Mouse (Mus musculus): Measurements from ENCODE around the gene Map3k12. TPM values are rescaled to one million over a fixed set of nuclear protein-coding genes. Genes with fewer than 3 reads are reported as not detected.
A peak's percentile ranks its signal among the peaks of the same experiment; 100 is the strongest.

The Map3k12 gene
- 1 to 10 TPM; 1.3 to 1.6 TPM for total RNA-seq (2021)
- long read RNA-seq, experiment 1, partial matches to known transcripts = 2 of 9 reads
- long read RNA-seq, experiment 1, other reads (novel, unspliced or antisense) = 7 of 9 reads
- long read RNA-seq, experiment 2, partial matches to known transcripts = 0 of 1 reads
- long read RNA-seq, experiment 2, other reads (novel, unspliced or antisense) = 1 of 1 reads

DNA sequence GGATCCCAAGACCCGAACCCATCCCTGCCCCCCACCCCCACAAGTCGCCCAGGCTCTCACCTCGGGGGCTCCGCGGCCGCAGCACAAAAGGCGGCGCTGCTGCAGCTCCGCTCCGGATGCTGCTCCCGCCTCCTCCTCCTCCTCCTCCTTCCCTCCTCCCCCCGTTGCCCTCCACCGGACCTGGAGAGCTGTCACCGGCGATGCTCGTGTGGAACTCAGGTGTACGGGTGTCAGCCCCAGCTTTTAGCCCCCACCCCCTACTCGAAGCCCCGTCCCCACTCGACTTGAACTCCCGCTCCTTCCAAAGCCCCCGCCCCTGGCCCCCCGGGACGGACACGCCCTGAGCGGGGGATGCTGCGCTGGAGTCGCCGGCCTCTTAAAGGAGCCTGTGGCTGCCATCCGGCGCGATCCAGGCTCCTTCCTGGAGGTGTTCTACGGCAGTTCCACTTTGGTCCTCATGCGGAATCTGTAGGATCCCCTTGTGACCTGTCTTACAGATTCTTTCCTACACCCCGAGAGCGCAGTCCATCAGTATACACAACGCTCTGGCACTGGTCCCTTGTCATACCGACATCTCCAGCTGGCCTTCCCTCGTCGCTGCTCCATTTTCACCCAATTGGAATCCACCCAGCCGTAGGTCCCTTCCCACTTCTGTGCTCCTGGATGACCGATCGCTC is at the start of gene Map3k12:
Map3k12 (minus strand) TSS at position 337 of the 677 bp plus-strand sequence.
- peak within 1 kb of the TSS; percentile 99 for H3K27ac ChIP-seq
- intact Hi-C loops (cut with DNase I) = loop anchor here (5.0 kb wide), 1 partner anchor 45 kb away; the partner anchor contains the start of gene Pcbp2
- TF ChIP-seq CTCF (IDR thresholded peaks at IDR 0.05) = no peak
- H3K4me3 ChIP-seq = peak within 1 kb of the TSS; percentile 84
- peak; percentile 84 for DNase-seq

DNA sequence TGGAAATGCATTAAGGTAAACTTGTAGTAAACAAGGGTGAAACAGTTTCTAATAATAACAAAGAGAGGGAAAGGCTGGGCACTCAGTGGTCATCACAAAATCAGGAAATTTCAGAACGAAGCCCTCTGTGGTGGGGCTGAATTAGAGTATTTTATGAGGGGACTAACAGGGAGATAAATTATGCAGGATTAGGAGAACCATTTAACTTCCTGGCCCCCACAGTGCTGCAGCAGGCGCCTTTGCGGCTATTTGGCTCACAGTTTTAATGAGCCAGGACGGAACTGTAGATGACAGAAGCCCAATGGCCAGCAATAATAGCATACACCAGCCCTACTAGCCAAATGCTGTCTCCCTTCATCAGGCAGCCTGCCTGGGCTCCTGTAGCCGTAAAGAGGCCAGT is 46.8 kb upstream of the Map3k12 start:
- intact Hi-C loops (cut with DNase I) = no loop called here
- Histone ChIP-seq H3K4me3 (no peak overlapping the region), H3K27ac (no peak overlapping the region)
- DNase-seq = no peak
- TF ChIP-seq CTCF (IDR thresholded peaks at IDR 0.05) = no peak

DNA sequence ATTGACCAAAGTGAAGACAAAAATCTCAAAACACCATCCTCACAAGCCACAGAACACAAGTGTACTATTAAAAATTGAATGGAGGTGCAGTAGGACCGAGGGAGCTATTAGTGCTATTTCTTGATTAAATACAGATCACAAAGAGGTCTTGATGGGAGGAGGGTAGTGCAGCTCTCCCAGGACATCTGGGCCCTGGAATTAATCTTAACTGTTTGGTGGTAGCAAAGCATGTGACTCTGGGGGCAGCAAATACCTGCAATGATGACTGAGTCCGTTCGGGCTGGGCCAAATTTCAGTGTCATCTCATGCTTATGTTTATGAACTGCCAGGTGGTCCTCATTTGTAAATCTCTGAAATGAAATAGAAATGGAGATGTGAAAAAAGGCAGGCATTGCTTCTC is 46.2 kb upstream of the Map3k12 start:
- DNase-seq = no peak
- Histone ChIP-seq H3K4me3 (no peak overlapping the region), H3K27ac (no peak overlapping the region)
- no peak for TF ChIP-seq CTCF (IDR thresholded peaks at IDR 0.05)
- intact Hi-C loops (cut with DNase I) = no loop called here

DNA sequence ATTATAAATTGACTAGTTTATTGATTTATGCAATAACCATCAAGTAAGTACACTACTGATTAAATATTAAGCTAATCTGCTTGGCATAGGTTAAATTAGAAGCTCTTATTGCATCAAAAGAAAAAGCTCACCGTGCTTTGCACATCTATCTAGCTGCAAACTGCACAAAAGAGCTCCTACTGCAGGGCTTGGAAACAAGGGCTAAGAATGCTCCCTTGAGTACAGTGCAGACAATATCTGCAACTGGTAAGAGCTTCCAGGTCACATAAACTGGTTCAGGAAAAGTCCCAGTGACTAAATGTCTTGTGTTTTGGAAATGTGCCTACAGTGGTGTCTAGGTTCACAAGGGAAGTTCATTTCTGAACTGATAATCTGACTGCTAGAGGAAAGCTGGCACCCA is 45.6 kb upstream of the Map3k12 start:
- no peak for TF ChIP-seq CTCF (IDR thresholded peaks at IDR 0.05)
- DNase-seq = no peak
- intact Hi-C loops (cut with DNase I) = no loop called here
- Histone ChIP-seq H3K27ac (no peak overlapping the region), H3K4me3 (no peak overlapping the region)

DNA sequence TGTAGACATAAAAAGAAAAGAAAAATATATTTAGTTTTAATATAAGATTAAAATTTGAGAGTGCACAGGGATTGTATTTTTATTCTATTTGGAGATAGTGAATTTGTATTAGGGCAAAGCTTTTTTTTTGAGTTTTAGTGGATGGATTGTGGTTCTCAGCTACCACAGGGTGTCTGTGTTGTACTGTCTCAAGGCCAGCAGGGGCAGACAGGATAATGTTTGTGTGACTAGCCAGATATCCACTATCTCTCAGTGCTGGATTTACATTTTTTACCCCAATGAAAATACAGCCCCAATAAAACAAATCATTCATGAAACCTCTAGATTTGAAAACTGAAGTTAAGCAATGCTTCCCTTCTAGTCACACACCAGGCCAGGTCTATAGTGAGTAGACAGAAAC is 40.7 kb upstream of the Map3k12 start:
- no peak overlapping the region for H3K27ac ChIP-seq
- H3K4me3 ChIP-seq = no peak overlapping the region
- TF ChIP-seq CTCF (IDR thresholded peaks at IDR 0.05) = peak; percentile 46
- DNase-seq = no peak
- intact Hi-C loops (cut with DNase I) = no loop called here

DNA sequence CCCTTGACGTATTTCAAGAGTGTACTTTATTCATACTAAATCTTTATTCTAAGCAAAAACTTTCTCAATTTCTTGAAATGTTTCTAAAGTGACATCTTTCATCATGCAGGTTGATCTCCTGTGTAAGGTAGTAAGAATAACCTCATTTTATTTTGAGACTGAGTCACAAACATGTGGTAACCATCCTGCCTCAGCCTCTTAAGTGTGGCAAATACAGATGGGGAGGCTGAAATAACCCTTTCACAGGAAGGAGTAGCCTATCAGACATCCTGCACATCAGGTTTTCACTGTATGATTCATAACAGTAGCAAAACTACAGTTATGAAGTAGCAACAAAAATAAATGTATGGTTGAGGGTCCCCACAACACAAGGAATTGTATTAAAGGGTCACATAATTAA is 38.7 kb upstream of the Map3k12 start:
- DNase-seq = no peak
- no peak for TF ChIP-seq CTCF (IDR thresholded peaks at IDR 0.05)

DNA sequence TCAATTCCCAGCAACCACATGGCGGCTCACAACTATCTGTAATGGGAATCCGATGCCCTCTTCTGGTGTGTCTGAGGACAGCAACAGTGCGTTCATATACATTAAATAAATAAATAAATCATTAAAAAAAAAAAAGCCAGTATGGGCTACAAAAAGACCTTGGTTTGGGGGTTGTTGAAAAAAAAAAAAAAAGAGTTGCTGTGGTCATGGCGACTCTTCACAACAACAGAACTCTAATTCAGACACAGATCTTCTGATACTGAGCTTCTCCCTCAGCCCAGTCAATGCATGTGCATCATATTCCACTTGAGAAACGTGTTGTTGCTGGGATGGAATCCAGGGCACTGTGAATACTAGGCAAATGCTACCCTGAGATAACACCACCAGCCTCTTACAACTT is 35.7 kb upstream of the Map3k12 start:
- Histone ChIP-seq H3K27ac (no peak overlapping the region), H3K4me3 (no peak overlapping the region)
- no peak for DNase-seq
- intact Hi-C loops (cut with DNase I) = loop anchor here (5.0 kb wide), 1 partner anchor 115 kb away; no protein-coding TSS in a partner anchor
- TF ChIP-seq CTCF (IDR thresholded peaks at IDR 0.05) = no peak

More for the DNA sequence above, 38.7 kb upstream of the Map3k12 start:
- Histone ChIP-seq H3K4me3 (no peak overlapping the region), H3K27ac (no peak overlapping the region)
- intact Hi-C loops (cut with DNase I) = no loop called here

DNA sequence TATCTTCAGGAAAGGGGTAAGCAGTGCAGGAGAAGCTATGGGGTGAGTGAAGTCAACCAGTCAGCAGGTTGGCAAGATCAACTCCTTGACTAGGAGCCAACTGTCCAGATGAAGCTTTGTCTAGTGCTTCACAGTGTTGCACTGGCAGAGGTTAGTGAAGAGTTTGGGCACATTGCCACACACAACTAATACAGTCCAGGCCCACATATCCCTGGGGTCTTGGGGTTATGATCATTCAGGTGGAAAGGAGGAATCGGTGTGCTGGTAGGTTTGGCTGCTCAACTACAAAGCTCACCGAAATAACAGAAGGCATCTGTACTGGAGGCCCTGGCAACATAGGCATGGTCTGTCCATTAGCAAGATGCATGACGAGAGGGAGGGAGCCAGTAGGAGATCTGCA is 30.6 kb upstream of the Map3k12 start:
- Histone ChIP-seq H3K27ac (peak overlapping the region; percentile 38; the same call in 1 of the 2 replicates), H3K4me3 (no peak overlapping the region)
- no peak for TF ChIP-seq CTCF (IDR thresholded peaks at IDR 0.05)
- intact Hi-C loops (cut with DNase I) = no loop called here
- DNase-seq = no peak

DNA sequence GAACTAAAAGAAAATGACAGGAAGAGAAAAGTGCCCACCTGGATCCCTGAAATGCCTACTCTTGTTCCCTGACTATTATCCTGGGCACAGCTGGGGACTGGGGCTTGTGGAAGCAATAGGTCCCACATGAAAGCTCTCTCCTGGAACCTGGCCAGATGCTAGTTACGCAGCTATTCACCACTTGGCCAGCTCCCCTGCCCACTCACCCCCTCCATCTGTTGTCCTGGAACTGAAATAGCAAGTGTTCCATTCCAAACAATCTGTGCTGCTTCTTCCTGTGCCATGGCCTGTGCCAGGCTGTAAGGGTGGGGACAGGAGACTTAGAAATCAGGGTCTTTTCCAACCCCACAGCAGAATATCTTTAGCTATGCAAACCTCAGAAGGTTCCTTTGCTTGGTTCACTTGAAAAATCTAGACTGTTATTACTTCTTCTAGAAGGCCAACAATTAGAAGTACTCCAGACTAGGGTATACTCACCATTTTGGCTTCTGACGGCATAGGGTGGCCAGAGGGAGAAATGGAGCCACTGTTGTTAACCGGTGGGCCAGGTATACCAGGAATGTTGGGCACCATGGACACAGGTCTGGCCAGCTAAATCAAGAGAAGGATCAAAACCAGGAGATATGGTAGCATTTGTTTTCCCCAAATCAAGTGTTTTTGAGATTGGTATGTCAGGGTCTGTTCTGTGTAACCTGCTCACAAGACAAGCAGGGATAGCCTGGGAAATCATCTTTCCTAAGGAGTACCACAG is 30.0 kb upstream of the Map3k12 start:
- DNase-seq = peak; percentile 63
- Histone ChIP-seq H3K4me3 (no peak overlapping the region), H3K27ac (peak overlapping the region; percentile 38)
- intact Hi-C loops (cut with DNase I) = no loop called here
- TF ChIP-seq CTCF (IDR thresholded peaks at IDR 0.05) = no peak

DNA sequence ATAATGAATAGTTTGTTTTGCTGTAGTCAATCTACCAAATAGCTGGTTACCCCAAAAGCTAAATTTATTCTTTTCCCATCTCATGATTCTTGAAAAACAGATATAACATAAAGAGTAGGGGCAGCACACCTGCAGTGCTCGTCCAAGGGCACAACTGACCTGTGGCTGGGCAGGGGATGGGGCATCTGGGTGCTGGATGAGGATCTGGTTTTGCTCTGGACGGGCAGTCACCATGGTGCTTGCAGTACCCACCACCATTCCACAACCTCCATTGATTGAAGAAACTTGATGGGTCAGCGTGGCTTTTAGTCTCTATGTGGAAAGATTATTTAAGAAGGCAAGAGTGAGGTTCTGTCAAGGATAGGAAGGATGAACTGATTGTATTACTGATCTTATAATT is 29.4 kb upstream of the Map3k12 start:
- H3K27ac ChIP-seq = peak overlapping the region; percentile 38
- TF ChIP-seq CTCF (IDR thresholded peaks at IDR 0.05) = no peak
- no peak overlapping the region for H3K4me3 ChIP-seq
- intact Hi-C loops (cut with DNase I) = no loop called here
- DNase-seq = no peak

DNA sequence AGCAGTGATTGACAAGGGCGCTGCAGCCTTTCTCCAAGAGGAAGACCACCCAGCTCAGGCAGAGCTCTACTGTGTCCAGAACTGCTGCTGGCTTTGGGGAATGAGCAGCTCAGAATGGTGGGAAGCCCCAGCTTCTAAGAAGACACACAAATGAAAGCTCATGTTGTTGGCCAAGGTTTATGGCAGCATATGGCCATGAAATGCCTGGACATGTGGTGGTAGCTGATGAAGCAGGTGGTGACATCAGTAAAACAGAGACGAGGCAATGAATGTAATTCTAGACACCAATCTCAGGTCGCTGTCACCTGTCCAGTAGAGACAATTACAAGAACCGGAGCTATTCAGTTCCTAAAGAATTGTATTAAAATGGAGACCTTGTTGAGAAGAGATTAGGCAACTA is 27.9 kb upstream of the Map3k12 start:
- TF ChIP-seq CTCF (IDR thresholded peaks at IDR 0.05) = no peak
- no peak for DNase-seq
- Histone ChIP-seq H3K4me3 (no peak overlapping the region), H3K27ac (no peak overlapping the region)
- intact Hi-C loops (cut with DNase I) = no loop called here

DNA sequence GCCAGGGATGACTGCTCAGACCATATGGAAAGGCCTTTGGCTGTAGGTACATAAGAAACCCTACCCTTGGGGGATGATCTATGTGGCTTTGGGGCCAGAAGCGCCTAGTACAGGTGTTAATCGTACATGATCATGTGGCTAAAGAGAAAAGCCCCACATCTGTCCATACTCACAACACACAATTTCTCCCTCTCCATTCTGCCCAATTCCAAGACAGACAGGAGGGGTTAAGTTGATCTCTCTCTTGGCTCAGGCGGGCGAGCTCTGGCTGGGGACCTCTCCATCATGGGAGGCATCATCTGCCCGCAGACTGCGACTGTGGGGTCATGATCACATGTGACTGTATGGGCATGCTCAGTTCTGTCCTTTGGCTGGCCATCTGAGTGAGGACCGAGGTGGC is 17.1 kb upstream of the Map3k12 start:
- no peak overlapping the region for H3K27ac ChIP-seq
- H3K4me3 ChIP-seq = no peak overlapping the region
- TF ChIP-seq CTCF (IDR thresholded peaks at IDR 0.05) = no peak
- intact Hi-C loops (cut with DNase I) = no loop called here
- DNase-seq = no peak
